10 mouse cellular contexts compared by ENCODE assay signal in the genomic region with DNA sequence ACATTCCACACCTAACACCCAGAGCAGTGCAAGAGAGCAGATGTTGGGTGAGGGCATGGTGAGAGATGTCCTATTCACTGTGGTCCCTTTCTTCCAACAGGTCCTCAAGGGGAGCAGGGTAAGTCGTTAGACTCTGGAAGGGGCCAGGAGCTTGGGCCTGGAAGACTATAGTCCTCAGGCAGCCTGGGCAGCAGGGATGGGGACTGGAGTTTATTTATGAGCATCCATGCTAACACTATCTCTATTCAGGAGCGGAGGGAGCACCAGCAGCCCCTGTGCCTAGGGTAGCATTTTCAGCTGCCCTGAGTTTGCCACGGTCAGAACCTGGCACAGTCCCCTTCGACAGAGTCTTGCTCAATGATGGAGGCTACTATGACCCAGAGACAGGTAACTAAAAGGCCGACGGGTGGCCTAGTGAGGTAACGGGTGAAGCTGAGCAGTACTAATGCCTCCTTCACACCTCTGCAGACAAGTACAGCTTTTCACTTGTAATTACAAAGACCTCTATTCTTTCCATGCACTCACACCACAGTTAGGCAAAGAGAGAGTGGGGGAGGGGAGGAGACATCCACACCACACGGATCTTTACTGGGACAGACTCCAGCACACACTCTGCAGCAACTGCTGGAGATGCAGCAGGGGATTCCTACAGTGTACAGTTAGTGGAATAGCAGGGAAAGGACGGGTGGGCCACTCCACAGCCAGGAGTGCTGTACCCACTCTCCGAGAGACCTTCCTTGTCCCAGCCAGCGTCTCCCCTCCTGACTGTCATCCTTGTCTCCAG. TPM values are rescaled to one million over a fixed set of nuclear protein-coding genes. Genes with fewer than 3 reads are reported as not detected.
A peak's percentile ranks its signal among the peaks of the same experiment; 100 is the strongest.
DNase-seq lines count a peak whose midpoint lies in the region; ATAC-seq and TF ChIP-seq lines count a peak whose summit lies in the region.
"Had no signal": no experiment of that assay in that cellular context is flagged by ENCODE, and none has a peak within 500 bp of the region (broad histone marks: within the 10 kb centered on the region; RNA-seq: fewer than 3 reads in every experiment).

No protein-coding gene starts in this region.

- DNase-seq in cerebellum, adult 9-11 months, result peak; percentile 68
- DNase-seq in cerebellum, adult 2 months, result no peak
- DNase-seq in kidney, postnatal 36 days, result no peak
- peak; percentile 52 for DNase-seq in ZHBTc4 (ENCODE audit: low read depth, low spot score)
- DNase-seq in embryo, embryonic 10.5 days (ENCODE audit: low spot score), result no peak
- no peak for DNase-seq in cerebellum, adult 8-10 months

- no peak for TF ChIP-seq CTCF in cerebellum, adult 2 months (IDR thresholded peaks at IDR 0.05; ENCODE audit: borderline replicate concordance, insufficient read depth, low read depth, low read length)

- no peak overlapping the region for H3K4me3 ChIP-seq in cerebellum, adult 2 months (replicated peaks; ENCODE audit: insufficient read depth, low read depth, low read length)
- no peak overlapping the region for H3K4me3 ChIP-seq in kidney, embryonic 15.5 days (replicated peaks)
- no peak overlapping the region for H3K4me3 ChIP-seq in liver, embryonic 12.5 days
- H3K4me3 ChIP-seq: heart, adult 2 months had no signal

- H3K27ac ChIP-seq in cerebellum, adult 2 months (ENCODE audit: insufficient read depth, low read length), result no peak overlapping the region
- peak overlapping the region; percentile 95; the same call in 1 of the 2 replicates for H3K27ac ChIP-seq in kidney, embryonic 15.5 days
- H3K27ac ChIP-seq in liver, embryonic 12.5 days, result peak overlapping the region; percentile 86; the same call in 1 of the 2 replicates

- TF ChIP-seq POLR2A in cerebellum, adult 2 months (IDR thresholded peaks at IDR 0.05; ENCODE audit: borderline replicate concordance, insufficient read depth, low read length), result no peak

- peak overlapping the region; percentile 75; the same call in 1 of the 2 replicates for H3K4me2 ChIP-seq in kidney, embryonic 15.5 days
- peak overlapping the region; percentile 86 for H3K4me2 ChIP-seq in liver, embryonic 12.5 days

- 71% methylated on average over 11 of the region's 11 CpGs for WGBS in cerebellum, adult 2 months
- 68% methylated on average over 11 of the region's 11 CpGs for WGBS in kidney, embryonic 15.5 days
- WGBS in liver, embryonic 12.5 days (ENCODE audit: insufficient replicate concordance), result 72% methylated on average over 11 of the region's 11 CpGs

- H3K36me3 ChIP-seq in kidney, embryonic 15.5 days, result peaks cover 48% of the 10 kb centered on the region
- H3K36me3 ChIP-seq in liver, embryonic 12.5 days, result peaks cover 44% of the 10 kb centered on the region

- ATAC-seq in kidney, embryonic 15.5 days (replicated peaks; ENCODE audit: low FRiP score), result no peak
- no peak for ATAC-seq in liver, embryonic 12.5 days

- H3K27me3 ChIP-seq in cerebellum, adult 2 months (ENCODE audit: control insufficient read depth, insufficient read depth, low read length), result no peaks in the 10 kb centered on the region
- H3K27me3 ChIP-seq in kidney, embryonic 15.5 days, result no peaks in the 10 kb centered on the region
- H3K27me3 ChIP-seq in liver, embryonic 12.5 days (replicated peaks), result no peaks in the 10 kb centered on the region

- H3K9ac ChIP-seq in kidney, embryonic 15.5 days, result no peak overlapping the region
- peak overlapping the region; percentile 70; the same call in 1 of the 2 replicates for H3K9ac ChIP-seq in liver, embryonic 12.5 days

- no peaks in the 10 kb centered on the region for H3K4me1 ChIP-seq in cerebellum, adult 2 months (ENCODE audit: control insufficient read depth, insufficient read depth, low read length)
- H3K4me1 ChIP-seq in kidney, embryonic 15.5 days, result peaks cover 69% of the 10 kb centered on the region
- H3K4me1 ChIP-seq in liver, embryonic 12.5 days, result peaks cover 84% of the 10 kb centered on the region

- no peaks in the 10 kb centered on the region for H3K9me3 ChIP-seq in kidney, embryonic 15.5 days (replicated peaks)
- no peaks in the 10 kb centered on the region for H3K9me3 ChIP-seq in liver, embryonic 12.5 days (replicated peaks)

RNA-seq across cellular contexts. Expression of gene Khk, which starts 1.2 kb away (rescaled TPM):
- polyA plus RNA-seq in cerebellum, adult 2 months (2012; rRNA removed), result 34.1 and 34.2 TPM in 2 replicates
- polyA plus RNA-seq in kidney, embryonic 15.5 days (2015; fragmentation: Nextera tagmentation; extraction: Ambion mirVana), result 29.3 and 29.7 TPM in 2 replicates
- 33.6 and 36.3 TPM in 2 replicates for polyA plus RNA-seq in liver, embryonic 12.5 days (2016; fragmentation: Nextera tagmentation; extraction: Ambion mirVana)

RNA-seq across cellular contexts. Expression of gene Emilin1, which starts 6.8 kb away (rescaled TPM):
- polyA plus RNA-seq in cerebellum, adult 2 months (2012; rRNA removed), result 1.7 and 2.6 TPM in 2 replicates
- polyA plus RNA-seq in kidney, embryonic 15.5 days (2015; fragmentation: Nextera tagmentation; extraction: Ambion mirVana), result 258 and 306 TPM in 2 replicates
- 70.0 and 73.6 TPM in 2 replicates for polyA plus RNA-seq in liver, embryonic 12.5 days (2016; fragmentation: Nextera tagmentation; extraction: Ambion mirVana)

RNA-seq across cellular contexts. Expression of gene Ost4, which starts 12.4 kb away (rescaled TPM):
- polyA plus RNA-seq in cerebellum, adult 2 months (2012; rRNA removed), result 174 and 187 TPM in 2 replicates
- 491 and 504 TPM in 2 replicates for polyA plus RNA-seq in kidney, embryonic 15.5 days (2015; fragmentation: Nextera tagmentation; extraction: Ambion mirVana)
- 374 and 383 TPM in 2 replicates for polyA plus RNA-seq in liver, embryonic 12.5 days (2016; fragmentation: Nextera tagmentation; extraction: Ambion mirVana)

RNA-seq across cellular contexts. Expression of gene Cgref1, which starts 25.4 kb away (rescaled TPM):
- 16.7 and 18.5 TPM in 2 replicates for polyA plus RNA-seq in cerebellum, adult 2 months (2012; rRNA removed)
- 12.5 and 17.4 TPM in 2 replicates for polyA plus RNA-seq in kidney, embryonic 15.5 days (2015; fragmentation: Nextera tagmentation; extraction: Ambion mirVana)
- 4.2 and 5.1 TPM in 2 replicates for polyA plus RNA-seq in liver, embryonic 12.5 days (2016; fragmentation: Nextera tagmentation; extraction: Ambion mirVana)
- polyA plus RNA-seq: erythroblast, embryonic 14.5 days had no signal

RNA-seq across cellular contexts. Expression of gene Agbl5, which starts 31.5 kb away (rescaled TPM):
- 15.1 TPM in 2 replicates for polyA plus RNA-seq in cerebellum, adult 2 months (2012; rRNA removed)
- 20.6 and 25.9 TPM in 2 replicates for polyA plus RNA-seq in kidney, embryonic 15.5 days (2015; fragmentation: Nextera tagmentation; extraction: Ambion mirVana)
- 7.0 and 7.2 TPM in 2 replicates for polyA plus RNA-seq in liver, embryonic 12.5 days (2016; fragmentation: Nextera tagmentation; extraction: Ambion mirVana)

Comparison
In these comparisons a context has a peak if more than half of its experiments do, and no peak if none do; other contexts are left out.
1. DNase-seq: peak in cerebellum, adult 9-11 months (single experiment) and ZHBTc4 (single experiment); none in cerebellum, adult 2 months (0 of 2), kidney, postnatal 36 days (0 of 2), embryo, embryonic 10.5 days (single experiment) and cerebellum, adult 8-10 months (single experiment).
2. RNA of gene Emilin1, which starts 6.8 kb away (polyA plus RNA-seq): 258 to 306 TPM in kidney, embryonic 15.5 days and 70.0 to 73.6 TPM in liver, embryonic 12.5 days; 1.7 to 2.6 TPM in cerebellum, adult 2 months; every median in the first group is over 10 times any median in the second.